Mouse (Mus musculus): ENCODE measurements around the gene Fabp6. TPM values are rescaled to one million over a fixed set of nuclear protein-coding genes. Genes with fewer than 3 reads are reported as not detected.
A peak's percentile ranks its signal among the peaks of the same experiment; 100 is the strongest.

Gene Fabp6
- total RNA-seq, 2 experiments from 2014 or later = not detected

GRCm38 (mm10) chr11:43552675-43553074 is 48.7 kb downstream of the Fabp6 start:
- DNase-seq = no peak
- intact Hi-C loops (cut with DNase I; ENCODE audit: low total_unique reads) = no loop called here

GRCm38 (mm10) chr11:43551756-43552155 is 49.6 kb downstream of the Fabp6 start:
- no peak for DNase-seq

GRCm38 (mm10) chr11:43549701-43550100 is 51.6 kb downstream of the Fabp6 start:
- DNase-seq = peak; percentile 42
- intact Hi-C loops (cut with DNase I; ENCODE audit: low total_unique reads) = no loop called here

More at GRCm38 (mm10) chr11:43551756-43552155, 49.6 kb downstream of the Fabp6 start:
- intact Hi-C loops (cut with DNase I; ENCODE audit: low total_unique reads) = no loop called here

DNA sequence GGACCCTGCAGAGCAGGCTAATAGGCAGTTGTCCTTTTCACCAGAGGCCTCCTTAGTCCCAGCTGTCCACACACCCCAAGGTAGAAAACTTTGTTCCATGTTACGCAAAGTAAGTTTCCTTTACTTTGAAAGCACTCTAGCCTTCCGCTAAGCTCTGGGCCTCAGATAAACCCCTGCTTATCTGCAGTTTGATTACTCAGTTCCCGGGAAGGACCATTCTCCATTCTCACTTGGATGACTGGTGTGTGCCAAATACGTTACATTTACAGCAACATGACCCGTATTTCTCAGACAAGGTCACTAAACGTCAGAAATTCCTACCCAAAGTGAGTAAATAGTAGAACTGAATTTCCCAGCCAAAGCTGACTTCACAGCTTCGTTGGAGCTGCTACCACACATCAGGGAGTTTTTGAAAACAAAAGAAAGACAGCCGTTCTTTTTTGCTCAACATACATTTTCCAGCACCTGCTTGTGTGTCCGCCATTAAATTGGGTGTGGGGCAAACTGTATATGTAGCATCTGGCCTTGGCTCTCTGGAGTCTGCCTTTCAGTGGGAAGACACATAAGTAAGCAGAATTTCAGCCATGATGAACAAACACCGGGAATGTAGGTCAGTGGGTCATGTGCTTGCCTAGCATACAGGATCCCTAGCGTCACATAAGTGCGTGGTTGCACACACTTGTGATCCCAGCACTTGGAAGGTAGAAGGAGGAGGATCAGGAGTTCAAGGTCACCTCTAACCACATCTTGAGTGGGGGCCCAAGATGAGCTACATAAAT is 52.5 kb downstream of the Fabp6 start:
- DNase-seq = no peak
- intact Hi-C loops (cut with DNase I; ENCODE audit: low total_unique reads) = no loop called here

GRCm38 (mm10) chr11:43548148-43548547 is 53.2 kb downstream of the Fabp6 start:
- intact Hi-C loops (cut with DNase I; ENCODE audit: low total_unique reads) = no loop called here
- DNase-seq = peak; percentile 30

- no peak for DNase-seq
- intact Hi-C loops (cut with DNase I; ENCODE audit: low total_unique reads) = no loop called here
Observed at GRCm38 (mm10) chr11:43546678-43547077, 54.7 kb downstream of the Fabp6 start.

Other genes with a start within 250 kb of the Fabp6 start
- 10 to 100 TPM; 26.5 to 30.2 TPM for gene Pttg1, start 175.3 kb downstream of the Fabp6 start, total RNA-seq (2021)
- gene Slu7, start 167.8 kb downstream of the Fabp6 start, total RNA-seq (2021) = 10 to 100 TPM; 27.8 to 27.9 TPM
- gene C1qtnf2, start 127.3 kb downstream of the Fabp6 start, total RNA-seq (2021) = 10 to 100 TPM; 11.4 to 18.2 TPM
- 1 to 10 TPM in 1 of 2 experiments, under 1 TPM in 1; 0.78 to 1.0 TPM for gene Ccnjl, start 72.8 kb downstream of the Fabp6 start, total RNA-seq (2021)
- under 1 TPM; 0.10 to 0.16 TPM for gene 4933415A04Rik, start 14.5 kb downstream of the Fabp6 start, total RNA-seq (2021)
- 10 to 100 TPM; 14.6 to 15.6 TPM for gene Pwwp2a, start 80.5 kb upstream of the Fabp6 start, total RNA-seq (2021)
- gene Ttc1, start 146.5 kb upstream of the Fabp6 start, total RNA-seq (2021) = 10 to 100 TPM; 41.3 to 43.0 TPM

All from gastrocnemius, postnatal 14 days (tissue).